Mouse (Mus musculus) embryonic stem cell, embryonic (primary cell): ENCODE results near the gene Plaur.

Experiments used
- CTCF ChIA-PET, 4 experiments: fragments of 300-600 bp in 2 of 4; fragments of 350-600 bp in 2 of 4; sonication (Branson Sonifier 250); formaldehyde crosslinking; loops; one replicate each; lab custom pipeline; 2022; ENCODE audit warnings: inconsistent platforms in 2 of 4; lab: Charles Lee
- POLR2A ChIA-PET, 4 experiments: fragments of 300-600 bp in 2 of 4; fragments of 350-600 bp in 2 of 4; sonication (Branson Sonifier 250); formaldehyde crosslinking; loops; one replicate each; lab custom pipeline; 2022; ENCODE audit warnings: antibody characterized with exemption in 4 of 4, inconsistent platforms in 1 of 4; lab: Charles Lee

The Plaur gene

GRCm38 (mm10) chr7:24480121-24480941 lies 18.0 kb downstream of the Plaur start:
- ChIA-PET CTCF (interaction anchor here (0.7 to 2.2 kb wide), 12 partner anchors 8 to 1375 kb away, joined by 3 to 14 read pairs (median 5); partner anchors contain the start of genes Pinlyp (in 1 of the 4) and Xrcc1 (in 1 of the 4)), POLR2A (interaction anchor here in 2 of 4 experiments (0.8 to 1.9 kb wide), 16 partner anchors 8 to 411 kb away, joined by 3 to 10 read pairs (median 3); partner anchors contain the start of genes Zfp428 (in 2 of the 2) and Irgq (in 1 of the 2))

DNA sequence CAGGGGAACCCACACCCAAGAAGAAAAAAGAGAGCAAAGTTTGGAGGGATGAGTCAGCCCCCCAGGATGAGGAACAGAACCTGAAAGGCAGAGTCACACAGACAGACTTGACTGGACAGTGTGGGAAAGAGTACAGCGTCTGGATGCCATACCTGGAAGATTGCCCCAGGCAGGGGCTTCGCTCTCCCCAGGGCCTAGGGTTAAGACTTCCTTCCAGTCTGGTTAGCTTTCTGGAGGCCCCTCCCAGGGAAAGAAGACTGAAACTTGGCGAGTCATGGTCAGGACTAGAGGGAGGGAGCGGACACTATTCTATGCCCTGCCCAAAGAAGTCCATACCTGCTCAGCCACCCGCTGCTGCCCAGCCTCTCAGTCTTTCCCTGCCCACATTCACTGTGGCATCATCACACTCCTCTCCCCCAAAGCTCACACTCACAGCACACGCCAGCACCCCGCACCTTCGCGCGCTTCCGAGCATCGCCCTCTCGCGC lies 18.7 kb downstream of the Plaur start:
- CTCF ChIA-PET = interaction anchor here in 3 of 4 experiments (0.5 to 2.2 kb wide), 22 partner anchors 8 to 161 kb away, joined by 3 to 20 read pairs (median 5); partner anchors contain the start of gene Smg9 (in 1 of the 3)

GRCm38 (mm10) chr7:24481474-24482207 lies 19.4 kb downstream of the Plaur start, which contains the start of gene Cadm4:
TSS of gene Cadm4 (plus strand) at chr7:24482023.
- ChIA-PET POLR2A (interaction anchor here in 3 of 4 experiments (0.6 to 3.9 kb wide), 25 partner anchors 9 to 183 kb away, joined by 3 to 24 read pairs (median 4); partner anchors contain the start of genes Irgq (in 2 of the 3), Zfp428 (in 2 of the 3) and Smg9 (in 1 of the 3)), CTCF (interaction anchor here (0.5 to 2.2 kb wide), 26 partner anchors 8 to 161 kb away, joined by 3 to 20 read pairs (median 5); partner anchors contain the start of gene Smg9 (in 1 of the 4))

More for the DNA sequence above, 18.7 kb downstream of the Plaur start:
- POLR2A ChIA-PET = interaction anchor here in 3 of 4 experiments (0.7 to 3.9 kb wide), 23 partner anchors 8 to 410 kb away, joined by 3 to 24 read pairs (median 4); partner anchors contain the start of genes Irgq (in 2 of the 3) and Zfp428 (in 2 of the 3)

DNA sequence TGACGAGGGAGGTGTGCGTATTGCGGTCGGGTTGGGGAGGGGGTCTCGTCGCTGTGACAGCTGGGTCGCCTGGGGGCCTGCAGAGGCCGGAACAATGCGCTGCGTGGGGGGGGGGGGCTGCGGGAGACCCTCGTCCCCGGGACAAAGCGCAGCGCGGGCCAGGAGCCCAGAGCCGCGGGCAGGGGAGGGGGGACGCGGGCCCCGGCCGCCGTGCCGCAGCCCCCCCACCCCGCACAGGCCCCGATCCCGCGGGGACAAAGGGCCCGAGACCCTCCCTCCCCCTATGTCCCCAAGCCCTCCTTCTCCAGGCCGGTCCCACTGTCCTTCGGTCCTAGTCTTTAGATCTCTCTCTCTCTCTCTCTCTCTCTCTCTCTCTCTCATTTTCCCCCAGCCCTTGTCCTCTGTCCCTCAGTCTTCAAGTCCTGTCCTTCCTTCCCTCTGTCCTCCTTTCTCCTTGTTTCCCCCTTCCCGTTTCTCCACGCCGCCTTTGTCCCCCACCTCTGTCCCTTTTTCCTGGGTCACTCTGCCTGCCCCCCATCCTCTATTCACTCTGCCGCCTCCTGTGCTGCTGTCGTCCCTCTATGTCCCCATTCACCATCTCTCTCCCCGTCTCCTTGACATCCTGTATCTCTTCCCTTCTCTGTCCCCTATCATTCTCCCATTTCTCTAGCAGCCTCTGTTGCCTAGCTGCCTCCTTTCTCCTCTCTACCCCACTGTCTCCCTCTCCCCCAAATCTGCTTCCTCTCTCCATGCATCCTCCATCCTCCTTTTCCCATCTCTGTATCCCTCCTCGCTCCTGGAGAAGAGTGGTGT lies 20.1 kb downstream of the Plaur start:
- POLR2A ChIA-PET = interaction anchor here in 3 of 4 experiments (0.5 to 3.9 kb wide), 17 partner anchors 10 to 137 kb away, joined by 3 to 24 read pairs (median 5); partner anchors contain the start of genes Irgq (in 2 of the 3), Smg9 (in 1 of the 3) and Zfp428 (in 1 of the 3)

DNA sequence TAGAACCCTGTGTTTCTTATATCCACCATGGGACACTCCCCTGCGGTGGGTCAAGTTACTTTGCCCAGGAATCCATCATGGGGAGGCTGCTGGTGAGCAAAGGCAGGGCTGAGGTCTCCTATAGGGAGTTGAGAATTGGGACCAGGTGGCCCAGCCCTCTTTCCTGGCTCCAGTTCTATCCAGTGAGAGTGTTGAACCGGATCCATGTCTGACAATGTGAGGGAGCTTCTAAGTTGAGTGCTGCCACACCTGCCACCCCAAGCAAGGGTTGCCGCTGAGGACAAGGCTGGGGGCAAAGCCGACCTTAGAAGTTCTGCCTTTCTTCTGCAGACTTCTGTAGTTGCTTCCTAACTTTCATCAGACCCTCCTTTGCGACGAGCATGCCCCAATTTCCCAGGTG lies 21.0 kb downstream of the Plaur start:
- ChIA-PET CTCF (interaction anchor here (0.6 to 2.4 kb wide), 16 partner anchors 10 to 468 kb away, joined by 3 to 11 read pairs (median 3); no protein-coding TSS in a partner anchor), POLR2A (interaction anchor here (0.6 to 3.9 kb wide), 16 partner anchors 9 to 705 kb away, joined by 3 to 24 read pairs (median 4); partner anchors contain the start of genes Zfp428 (in 2 of the 4) and AC161166.1 (in 1 of the 4))

More for the DNA sequence above, 20.1 kb downstream of the Plaur start:
- CTCF ChIA-PET = interaction anchor here (0.5 to 2.2 kb wide), 17 partner anchors 9 to 160 kb away, joined by 3 to 20 read pairs (median 5); partner anchors contain the start of gene Smg9 (in 1 of the 4)

GRCm38 (mm10) chr7:24485481-24485880 lies 23.2 kb downstream of the Plaur start:
- ChIA-PET POLR2A (interaction anchor here in 1 of 4 experiments (2.2 kb wide), 1 partner anchor 134 kb away, joined by 4 read pairs; no protein-coding TSS in a partner anchor), CTCF (interaction anchor here in 2 of 4 experiments (0.8 to 2.4 kb wide), 3 partner anchors 12 to 113 kb away, joined by 3 to 11 read pairs (median 3); no protein-coding TSS in a partner anchor)

DNA sequence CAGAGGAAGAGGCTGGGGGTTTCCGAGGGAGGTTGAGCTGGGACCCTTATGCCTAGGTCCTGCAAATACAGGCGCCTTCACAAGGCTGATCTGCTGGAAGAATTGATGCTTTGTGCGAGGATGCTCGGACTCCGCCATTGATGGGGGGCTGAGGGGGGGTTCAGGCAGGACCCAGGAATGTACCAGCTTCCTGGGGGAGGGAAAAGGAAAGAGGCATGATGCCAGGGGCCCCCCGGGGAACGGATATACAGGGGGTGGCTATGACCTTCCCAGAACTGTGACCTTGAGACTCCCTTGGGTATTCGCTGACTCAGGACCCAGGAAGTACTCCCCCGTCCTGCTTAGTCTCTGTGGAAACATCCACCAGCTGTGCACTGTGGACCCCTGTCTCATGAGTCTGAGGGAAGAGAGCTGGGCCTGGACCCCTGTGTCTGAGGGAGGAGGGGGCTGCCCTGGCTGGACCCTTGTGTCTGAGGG lies 24.4 kb downstream of the Plaur start:
- ChIA-PET POLR2A (interaction anchor here (0.6 to 4.4 kb wide), 4 partner anchors 10 to 28 kb away, joined by 3 to 21 read pairs (median 4); no protein-coding TSS in a partner anchor), CTCF (interaction anchor here in 2 of 4 experiments (1.0 to 1.1 kb wide), 2 partner anchors 15 to 29 kb away, joined by 4 to 5 read pairs; no protein-coding TSS in a partner anchor)

DNA sequence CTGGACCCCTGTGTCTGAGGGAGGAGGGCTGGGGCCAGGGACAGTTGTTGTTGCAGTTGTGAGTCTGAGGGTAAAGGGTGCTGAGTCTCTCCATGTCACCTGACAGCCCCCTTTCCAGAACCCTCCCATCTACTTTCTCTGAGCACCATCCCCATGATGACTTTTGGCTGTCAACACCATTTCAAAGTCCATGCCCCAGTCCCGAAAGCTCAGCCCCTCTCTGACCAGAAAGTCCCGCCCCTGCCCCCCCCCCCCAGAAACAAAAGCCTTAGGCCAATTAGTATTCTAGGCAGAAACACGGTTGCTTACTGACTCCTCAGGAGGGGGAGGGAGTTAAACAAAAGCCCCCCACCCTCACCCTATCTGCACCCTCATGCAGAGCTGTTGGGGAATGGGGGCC lies 25.1 kb downstream of the Plaur start:
- ChIA-PET POLR2A (interaction anchor here in 2 of 4 experiments (1.1 to 4.4 kb wide), 5 partner anchors 9 to 38 kb away, joined by 3 to 21 read pairs (median 4); no protein-coding TSS in a partner anchor), CTCF (interaction anchor here in 3 of 4 experiments (0.6 to 1.1 kb wide), 3 partner anchors 14 to 132 kb away, joined by 3 to 5 read pairs (median 4); no protein-coding TSS in a partner anchor)

- ChIA-PET POLR2A (interaction anchor here in 2 of 4 experiments (1.7 to 4.4 kb wide), 3 partner anchors 10 to 19 kb away, joined by 4 to 21 read pairs (median 12); no protein-coding TSS in a partner anchor), CTCF (interaction anchor here in 2 of 4 experiments (0.9 to 1.2 kb wide), 2 partner anchors 14 kb away, joined by 3 to 4 read pairs; no protein-coding TSS in a partner anchor)
Observed at GRCm38 (mm10) chr7:24488303-24488702, 26.0 kb downstream of the Plaur start.

DNA sequence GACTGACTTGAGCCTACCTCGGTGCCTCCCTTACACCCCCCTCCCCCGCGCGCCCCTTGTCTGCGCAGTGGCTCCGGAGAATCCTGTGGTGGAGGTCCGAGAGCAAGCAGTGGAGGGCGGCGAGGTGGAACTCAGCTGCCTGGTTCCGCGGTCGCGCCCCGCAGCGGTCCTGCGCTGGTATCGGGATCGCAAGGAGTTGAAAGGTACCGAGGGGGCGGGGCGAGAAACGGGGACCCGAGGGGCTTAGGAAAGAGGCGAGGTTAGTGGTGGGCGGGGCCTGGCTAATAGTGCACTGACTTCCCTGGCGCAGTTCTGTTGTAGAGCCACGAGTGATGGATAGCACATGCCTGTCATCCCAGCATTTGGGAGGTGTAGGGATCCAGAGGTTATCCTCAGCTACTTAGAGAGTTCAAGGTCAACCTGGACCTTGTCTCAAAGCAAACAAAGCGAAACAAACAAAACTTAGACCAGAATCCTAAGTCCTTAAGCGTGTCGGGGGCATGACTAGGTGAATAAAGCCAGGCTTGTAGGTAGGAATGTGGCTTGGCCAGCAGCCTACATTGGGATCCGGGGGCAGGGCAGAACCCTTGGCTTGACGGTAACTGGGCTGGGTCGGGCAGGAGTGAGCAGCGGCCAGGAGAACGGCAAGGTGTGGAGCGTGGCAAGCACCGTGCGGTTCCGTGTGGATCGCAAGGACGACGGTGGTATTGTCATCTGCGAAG lies 37.7 kb downstream of the Plaur start:
- ChIA-PET POLR2A (interaction anchor here in 3 of 4 experiments (0.8 to 11.8 kb wide), 14 partner anchors 11 to 200 kb away, joined by 3 to 133 read pairs (median 6); partner anchors contain the start of genes Pinlyp (in 1 of the 3) and Xrcc1 (in 1 of the 3)), CTCF (interaction anchor here (0.5 to 2.9 kb wide), 32 partner anchors 8 to 334 kb away, joined by 3 to 21 read pairs (median 4); partner anchors contain the start of genes AC161166.1 (in 1 of the 4), Cadm4 (in 1 of the 4), Irgq (in 1 of the 4) and Plaur (in 1 of the 4))

DNA sequence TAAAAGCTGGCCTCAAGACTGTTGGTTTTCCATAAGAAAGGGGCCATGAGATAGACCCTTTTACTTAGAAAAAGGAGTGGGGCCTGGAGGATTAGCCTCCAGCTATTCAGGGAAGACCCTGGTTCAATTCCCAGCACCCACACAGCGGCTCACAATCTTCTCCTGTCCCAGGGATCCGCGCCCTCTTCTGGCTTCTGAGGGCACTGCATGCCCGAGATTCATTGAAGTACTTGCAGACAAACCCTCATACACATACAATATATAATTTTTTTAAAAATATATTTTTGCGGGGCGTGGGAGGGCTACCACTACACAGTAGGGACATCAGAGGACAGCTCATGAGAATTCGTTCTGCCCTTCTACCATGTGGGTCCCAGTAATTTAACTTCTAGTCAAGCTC lies 38.6 kb downstream of the Plaur start:
- ChIA-PET CTCF (interaction anchor here (0.6 to 2.9 kb wide), 59 partner anchors 8 to 1369 kb away, joined by 3 to 21 read pairs (median 4); partner anchors contain the start of genes Cadm4 (in 2 of the 4), Xrcc1 (in 2 of the 4), Irgq (in 1 of the 4) and Pinlyp (in 1 of the 4)), POLR2A (interaction anchor here in 3 of 4 experiments (0.5 to 11.8 kb wide), 10 partner anchors 9 to 164 kb away, joined by 3 to 133 read pairs (median 3); partner anchors contain the start of gene Cadm4 (in 1 of the 3))

- ChIA-PET POLR2A (interaction anchor here in 2 of 4 experiments (0.7 to 11.8 kb wide), 8 partner anchors 8 to 39 kb away, joined by 3 to 133 read pairs (median 3); partner anchors contain the start of gene Cadm4 (in 1 of the 2)), CTCF (interaction anchor here (0.6 to 2.9 kb wide), 46 partner anchors 9 to 1124 kb away, joined by 3 to 21 read pairs (median 4); partner anchors contain the start of genes Cadm4 (in 1 of the 4), Irgq (in 1 of the 4), Rabac1 (in 1 of the 4) and Xrcc1 (in 1 of the 4))
Observed at GRCm38 (mm10) chr7:24501492-24501891, 39.2 kb downstream of the Plaur start.

DNA sequence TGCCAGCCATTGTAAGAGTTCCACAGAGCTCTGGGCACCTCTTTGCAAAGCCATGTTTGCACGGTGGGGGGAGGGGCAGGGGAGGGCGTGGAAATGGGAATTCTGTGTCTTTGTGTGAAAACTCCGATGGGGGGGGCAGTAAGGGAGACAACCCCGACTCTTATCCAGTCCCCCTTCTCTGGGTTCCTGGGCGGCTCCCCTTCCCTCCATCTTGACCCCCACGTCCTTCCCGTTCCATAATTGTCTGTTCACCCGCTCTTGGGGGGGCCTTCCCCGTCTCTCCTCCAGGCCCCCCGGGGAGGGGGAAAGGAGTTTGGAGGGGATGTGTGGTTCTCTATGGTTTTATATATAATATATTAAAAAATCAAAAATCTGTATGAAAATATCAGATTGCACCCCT lies 41.7 kb downstream of the Plaur start:
- ChIA-PET POLR2A (interaction anchor here in 3 of 4 experiments (0.6 to 11.8 kb wide), 7 partner anchors 13 to 66 kb away, joined by 3 to 133 read pairs (median 5); no protein-coding TSS in a partner anchor), CTCF (interaction anchor here in 2 of 4 experiments (0.6 to 0.7 kb wide), 4 partner anchors 14 to 530 kb away, joined by 3 to 6 read pairs (median 4); no protein-coding TSS in a partner anchor)

- ChIA-PET POLR2A (interaction anchor here (0.5 to 11.8 kb wide), 27 partner anchors 12 to 385 kb away, joined by 3 to 133 read pairs (median 4); partner anchors contain the start of genes Smg9 (in 2 of the 4), Irgq (in 1 of the 4) and Rps19 (in 1 of the 4)), CTCF (interaction anchor here in 3 of 4 experiments (0.6 to 2.9 kb wide), 13 partner anchors 11 to 975 kb away, joined by 3 to 16 read pairs (median 4); partner anchors contain the start of gene Cadm4 (in 1 of the 3))
Observed at GRCm38 (mm10) chr7:24504868-24505267, 42.6 kb downstream of the Plaur start.
